Mouse (Mus musculus): ENCODE results near the gene Dhx16. TPM values are rescaled to one million over a fixed set of nuclear protein-coding genes. Genes with fewer than 3 reads are reported as not detected.
A peak's percentile ranks its signal among the peaks of the same experiment; 100 is the strongest.

Gene Dhx16
- polyA plus RNA-seq, 1 experiment = 42.4 TPM

DNA sequence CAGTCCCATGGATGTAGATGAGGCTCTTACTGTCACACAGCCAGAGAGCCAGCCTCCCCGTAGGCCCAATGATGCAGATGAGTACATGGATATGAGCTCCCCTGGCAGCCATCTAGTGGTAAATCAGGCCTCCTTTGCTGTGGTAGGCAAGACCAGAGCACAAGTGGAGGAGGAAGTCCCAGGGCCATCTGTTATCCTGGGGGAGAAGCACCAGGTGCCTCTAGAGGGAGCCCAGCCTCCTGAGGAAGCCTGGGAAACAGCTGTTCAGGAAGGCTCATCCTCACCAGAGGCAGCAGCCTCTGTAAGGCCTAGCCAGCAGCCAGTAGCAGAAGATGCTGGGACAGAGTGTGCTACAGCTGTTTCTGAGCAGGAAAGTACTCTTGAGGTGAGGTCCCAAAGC is 31.5 kb upstream of the Dhx16 start:
- H3K79me2 ChIP-seq (ENCODE audit: control insufficient read depth, insufficient read depth) = peaks cover under 1% of the 10 kb centered on the region

DNA sequence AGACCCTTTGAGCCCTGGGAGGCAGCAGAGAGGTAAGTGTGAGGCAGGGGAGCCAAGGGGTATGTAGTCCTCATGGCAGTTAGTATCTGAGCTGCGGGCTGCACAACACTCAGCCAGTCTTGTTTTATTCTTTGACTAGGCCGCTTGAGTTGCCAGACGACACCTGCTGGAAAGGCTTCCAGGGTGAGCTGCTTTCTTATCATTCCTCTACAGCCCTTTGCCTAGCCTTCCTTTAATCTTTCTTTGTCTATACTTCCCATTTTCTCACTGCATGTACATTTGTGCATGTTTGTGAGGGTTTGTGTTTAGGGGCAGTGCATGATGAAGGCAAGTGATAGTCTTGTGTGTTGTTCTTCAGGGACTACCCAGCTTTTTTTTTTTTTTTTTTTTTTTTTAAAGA is 28.6 kb upstream of the Dhx16 start:
- TF ChIP-seq CTCF (IDR thresholded peaks at IDR 0.05; ENCODE audit: control insufficient read depth, insufficient read depth, insufficient read length) (no peak), MAX (IDR thresholded peaks at IDR 0.05) (no peak), FOSL1 (IDR thresholded peaks at IDR 0.05; ENCODE audit: insufficient read depth, low read length, poor library complexity, severe bottlenecking) (no peak), CEBPB (IDR thresholded peaks at IDR 0.05; ENCODE audit: low read depth) (no peak), USF1 (IDR thresholded peaks at IDR 0.05; ENCODE audit: low read depth) (no peak), MYOD1 (IDR thresholded peaks at IDR 0.05; ENCODE audit: control insufficient read depth, insufficient read length, low read depth) (no peak), MYOG (IDR thresholded peaks at IDR 0.05; ENCODE audit: control insufficient read depth, extremely low read depth, insufficient read length) (no peak)
- Histone ChIP-seq H3K79me2 (ENCODE audit: control insufficient read depth, insufficient read depth) (no peaks in the 10 kb centered on the region), H3ac (ENCODE audit: control insufficient read depth, insufficient read length, low read depth) (no peak overlapping the region), H3K4me3 (ENCODE audit: insufficient read depth, poor library complexity, severe bottlenecking) (no peak overlapping the region), H3K36me3 (ENCODE audit: control insufficient read depth, insufficient read depth) (peaks cover 79% of the 10 kb centered on the region), H3K79me3 (ENCODE audit: low read depth) (no peaks in the 10 kb centered on the region), H3K27me3 (ENCODE audit: control insufficient read depth, insufficient read depth, insufficient read length) (no peaks in the 10 kb centered on the region)

More for the DNA sequence above, 31.5 kb upstream of the Dhx16 start:
- Histone ChIP-seq H3K27me3 (ENCODE audit: control insufficient read depth, insufficient read depth, insufficient read length) (no peaks in the 10 kb centered on the region), H3K79me3 (ENCODE audit: low read depth) (no peaks in the 10 kb centered on the region), H3ac (ENCODE audit: control insufficient read depth, insufficient read length, low read depth) (no peak overlapping the region), H3K36me3 (ENCODE audit: control insufficient read depth, insufficient read depth) (peaks cover 77% of the 10 kb centered on the region), H3K4me3 (ENCODE audit: insufficient read depth, poor library complexity, severe bottlenecking) (no peak overlapping the region)
- TF ChIP-seq CTCF (IDR thresholded peaks at IDR 0.05; ENCODE audit: control insufficient read depth, insufficient read depth, insufficient read length) (peak; percentile 8), FOSL1 (IDR thresholded peaks at IDR 0.05; ENCODE audit: insufficient read depth, low read length, poor library complexity, severe bottlenecking) (no peak)

DNA sequence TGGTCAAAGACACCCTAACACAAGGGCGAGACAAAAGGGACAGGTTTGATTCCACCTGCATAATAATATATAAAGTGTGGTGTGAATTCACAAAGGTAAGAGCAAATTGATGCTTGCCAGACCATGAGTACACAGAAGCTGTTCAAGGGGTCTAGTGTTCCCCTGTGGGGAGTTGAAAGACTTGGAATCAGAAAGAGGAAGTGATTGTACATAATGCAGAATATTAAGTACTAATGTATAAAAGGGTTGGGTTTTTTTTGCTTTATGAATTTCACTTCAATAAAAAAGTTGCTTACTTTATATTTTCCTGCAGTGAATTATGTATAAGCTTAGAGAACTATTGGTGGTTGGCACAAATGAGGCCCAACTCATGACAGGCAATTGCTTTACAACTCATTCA is 20.2 kb upstream of the Dhx16 start:
- peaks cover 36% of the 10 kb centered on the region for H3K36me3 ChIP-seq (ENCODE audit: control insufficient read depth, insufficient read depth)
- no peak for TF ChIP-seq CTCF (IDR thresholded peaks at IDR 0.05; ENCODE audit: control insufficient read depth, insufficient read depth, insufficient read length)
- TF ChIP-seq CEBPB (IDR thresholded peaks at IDR 0.05; ENCODE audit: low read depth) = no peak
- TF ChIP-seq USF1 (IDR thresholded peaks at IDR 0.05; ENCODE audit: low read depth) = no peak
- TF ChIP-seq MYOD1 (IDR thresholded peaks at IDR 0.05; ENCODE audit: control insufficient read depth, insufficient read length, low read depth) = no peak
- TF ChIP-seq FOSL1 (IDR thresholded peaks at IDR 0.05; ENCODE audit: insufficient read depth, low read length, poor library complexity, severe bottlenecking) = no peak
- peaks cover 13% of the 10 kb centered on the region for H3K79me2 ChIP-seq (ENCODE audit: control insufficient read depth, insufficient read depth)
- peaks cover 2% of the 10 kb centered on the region for H3K79me3 ChIP-seq (ENCODE audit: low read depth)
- no peak overlapping the region for H3K4me3 ChIP-seq (ENCODE audit: insufficient read depth, poor library complexity, severe bottlenecking)
- no peaks in the 10 kb centered on the region for H3K27me3 ChIP-seq (ENCODE audit: control insufficient read depth, insufficient read depth, insufficient read length)
- no peak overlapping the region for H3ac ChIP-seq (ENCODE audit: control insufficient read depth, insufficient read length, low read depth)

GRCm38 (mm10) chr17:35859835-35860234 is 19.8 kb upstream of the Dhx16 start:
- no peak overlapping the region for H3ac ChIP-seq (ENCODE audit: control insufficient read depth, insufficient read length, low read depth)
- peaks cover 2% of the 10 kb centered on the region for H3K79me3 ChIP-seq (ENCODE audit: low read depth)
- peaks cover 33% of the 10 kb centered on the region for H3K36me3 ChIP-seq (ENCODE audit: control insufficient read depth, insufficient read depth)
- TF ChIP-seq CEBPB (IDR thresholded peaks at IDR 0.05; ENCODE audit: low read depth) (no peak), USF1 (IDR thresholded peaks at IDR 0.05; ENCODE audit: low read depth) (no peak), CTCF (IDR thresholded peaks at IDR 0.05; ENCODE audit: control insufficient read depth, insufficient read depth, insufficient read length) (no peak), FOSL1 (IDR thresholded peaks at IDR 0.05; ENCODE audit: insufficient read depth, low read length, poor library complexity, severe bottlenecking) (no peak), MYOD1 (IDR thresholded peaks at IDR 0.05; ENCODE audit: control insufficient read depth, insufficient read length, low read depth) (no peak), MAX (IDR thresholded peaks at IDR 0.05) (no peak), MYOG (IDR thresholded peaks at IDR 0.05; ENCODE audit: control insufficient read depth, extremely low read depth, insufficient read length) (no peak)
- no peaks in the 10 kb centered on the region for H3K27me3 ChIP-seq (ENCODE audit: control insufficient read depth, insufficient read depth, insufficient read length)
- H3K79me2 ChIP-seq (ENCODE audit: control insufficient read depth, insufficient read depth) = peaks cover 18% of the 10 kb centered on the region
- no peak overlapping the region for H3K4me3 ChIP-seq (ENCODE audit: insufficient read depth, poor library complexity, severe bottlenecking)

- Histone ChIP-seq H3ac (ENCODE audit: control insufficient read depth, insufficient read length, low read depth) (peak overlapping the region; percentile 0), H3K79me2 (ENCODE audit: control insufficient read depth, insufficient read depth) (peaks cover 21% of the 10 kb centered on the region), H3K36me3 (ENCODE audit: control insufficient read depth, insufficient read depth) (peaks cover 28% of the 10 kb centered on the region), H3K4me3 (ENCODE audit: insufficient read depth, poor library complexity, severe bottlenecking) (peak overlapping the region; percentile 40), H3K79me3 (ENCODE audit: low read depth) (peaks cover 2% of the 10 kb centered on the region), H3K27me3 (ENCODE audit: control insufficient read depth, insufficient read depth, insufficient read length) (no peaks in the 10 kb centered on the region)
- TF ChIP-seq MYOD1 (IDR thresholded peaks at IDR 0.05; ENCODE audit: control insufficient read depth, insufficient read length, low read depth) (no peak), CTCF (IDR thresholded peaks at IDR 0.05; ENCODE audit: control insufficient read depth, insufficient read depth, insufficient read length) (no peak), MYOG (IDR thresholded peaks at IDR 0.05; ENCODE audit: control insufficient read depth, extremely low read depth, insufficient read length) (no peak), MAX (IDR thresholded peaks at IDR 0.05) (no peak), CEBPB (IDR thresholded peaks at IDR 0.05; ENCODE audit: low read depth) (no peak), FOSL1 (IDR thresholded peaks at IDR 0.05; ENCODE audit: insufficient read depth, low read length, poor library complexity, severe bottlenecking) (no peak), USF1 (IDR thresholded peaks at IDR 0.05; ENCODE audit: low read depth) (no peak)
Measured at GRCm38 (mm10) chr17:35860831-35861197, 18.8 kb upstream of the Dhx16 start.

- TF ChIP-seq MYOG (IDR thresholded peaks at IDR 0.05; ENCODE audit: control insufficient read depth, extremely low read depth, insufficient read length) = no peak
- TF ChIP-seq FOSL1 (IDR thresholded peaks at IDR 0.05; ENCODE audit: insufficient read depth, low read length, poor library complexity, severe bottlenecking) = no peak
- peak; percentile 74 for TF ChIP-seq MAX (IDR thresholded peaks at IDR 0.05)
- TF ChIP-seq MYOD1 (IDR thresholded peaks at IDR 0.05; ENCODE audit: control insufficient read depth, insufficient read length, low read depth) = no peak
- peak; percentile 13 for TF ChIP-seq CTCF (IDR thresholded peaks at IDR 0.05; ENCODE audit: control insufficient read depth, insufficient read depth, insufficient read length)
- TF ChIP-seq CEBPB (IDR thresholded peaks at IDR 0.05; ENCODE audit: low read depth) = no peak
- TF ChIP-seq USF1 (IDR thresholded peaks at IDR 0.05; ENCODE audit: low read depth) = no peak
- Histone ChIP-seq H3K27me3 (ENCODE audit: control insufficient read depth, insufficient read depth, insufficient read length) (no peaks in the 10 kb centered on the region), H3K79me2 (ENCODE audit: control insufficient read depth, insufficient read depth) (peaks cover 26% of the 10 kb centered on the region), H3ac (ENCODE audit: control insufficient read depth, insufficient read length, low read depth) (peak within 1 kb of the TSS; percentile 94), H3K36me3 (ENCODE audit: control insufficient read depth, insufficient read depth) (peaks cover 22% of the 10 kb centered on the region), H3K4me3 (ENCODE audit: insufficient read depth, poor library complexity, severe bottlenecking) (peak within 1 kb of the TSS; percentile 40), H3K79me3 (ENCODE audit: low read depth) (peaks cover 3% of the 10 kb centered on the region)
Measured at GRCm38 (mm10) chr17:35861198-35861857, 18.3 kb upstream of the Dhx16 start, which contains the start of gene Nrm. Gene Nrm (plus strand): TSS chr17:35861318.

All from C2C12 (cell line).